Mouse (Mus musculus): ENCODE data around the gene Fbh1.

Fbh1 gene

GRCm38 (mm10) chr2:11777091-11778068 lies at the start of gene Fbh1, which contains the start of gene Ankrd16:
TSS of gene Fbh1 (minus strand) at chr2:11777582.
TSS of gene Ankrd16 (plus strand) at chr2:11777876.
- DNase-seq, result peak; percentile 100

GRCm38 (mm10) chr2:11801299-11801930 lies 24.0 kb upstream of the Fbh1 start:
- DNase-seq, result no peak

GRCm38 (mm10) chr2:11797930-11798364 lies 20.6 kb upstream of the Fbh1 start:
- no peak for DNase-seq

- DNase-seq, result no peak
Measured at GRCm38 (mm10) chr2:11794668-11795067, 17.3 kb upstream of the Fbh1 start.

GRCm38 (mm10) chr2:11784159-11784558 lies 6.8 kb upstream of the Fbh1 start:
- peak; percentile 54 for DNase-seq

GRCm38 (mm10) chr2:11778087-11778823 lies 873 bp upstream of the Fbh1 start:
- peak; percentile 99 for DNase-seq

GRCm38 (mm10) chr2:11776415-11776814 lies 967 bp downstream of the Fbh1 start:
- DNase-seq, result no peak

GRCm38 (mm10) chr2:11775121-11775520 lies 2.3 kb downstream of the Fbh1 start:
- no peak for DNase-seq

GRCm38 (mm10) chr2:11774426-11774825 lies 3.0 kb downstream of the Fbh1 start:
- no peak for DNase-seq

- DNase-seq, result no peak
Measured at GRCm38 (mm10) chr2:11772401-11772800, 5.0 kb downstream of the Fbh1 start.

- DNase-seq, result no peak
Measured at GRCm38 (mm10) chr2:11771701-11772100, 5.7 kb downstream of the Fbh1 start.

GRCm38 (mm10) chr2:11767161-11767545 lies 10.2 kb downstream of the Fbh1 start:
- DNase-seq, result peak; percentile 93

GRCm38 (mm10) chr2:11766485-11767160 lies 10.8 kb downstream of the Fbh1 start:
- no peak for DNase-seq

GRCm38 (mm10) chr2:11765694-11766093 lies 11.7 kb downstream of the Fbh1 start:
- peak; percentile 92 for DNase-seq

GRCm38 (mm10) chr2:11762541-11762940 lies 14.8 kb downstream of the Fbh1 start:
- DNase-seq, result no peak

- no peak for DNase-seq
Measured at GRCm38 (mm10) chr2:11739516-11740051, 37.8 kb downstream of the Fbh1 start.

GRCm38 (mm10) chr2:11738794-11739193 lies 38.6 kb downstream of the Fbh1 start:
- DNase-seq, result no peak

GRCm38 (mm10) chr2:11735853-11736252 lies 41.5 kb downstream of the Fbh1 start:
- peak; percentile 71 for DNase-seq

GRCm38 (mm10) chr2:11732978-11733377 lies 44.4 kb downstream of the Fbh1 start:
- no peak for DNase-seq

GRCm38 (mm10) chr2:11729091-11729490 lies 48.3 kb downstream of the Fbh1 start:
- no peak for DNase-seq

- DNase-seq, result no peak
Measured at GRCm38 (mm10) chr2:11727574-11727973, 49.8 kb downstream of the Fbh1 start.

GRCm38 (mm10) chr2:11722564-11722963 lies 54.8 kb downstream of the Fbh1 start:
- no peak for DNase-seq
